Mouse (Mus musculus) layer of hippocampus, postnatal 10 days (tissue): Measurements from ENCODE around the gene Tmem136. TPM values are rescaled to one million over a fixed set of nuclear protein-coding genes. Genes with fewer than 3 reads are reported as not detected.
"Not testable (repeated sequence)": the region's sequence is repeated elsewhere in the genome, so short reads cannot be mapped to it uniquely, and the experiment has no call there.

Experiments used
- DNase-seq, 2 experiments: peaks; one replicate each; pipeline ENCODE4 v3.0.0; 2021; ENCODE audit warnings: low spot score in 2 of 2
- long read RNA-seq: library from polyadenylated mRNA; stranded (forward); transcript quantifications from one replicate; pipeline ENCODE4 v2.0.0, GENCODE M21; 2023
- total RNA-seq, 2 experiments: library from RNA; stranded (reverse); gene quantifications; 2 replicates each; pipeline ENCODE4 v1.2.3; 2021

The Tmem136 gene
- total RNA-seq: 10 to 100 TPM; 17.0 to 19.7 TPM
- long read RNA-seq, partial matches to known transcripts: 0 of 9 reads
- long read RNA-seq, other reads (novel, unspliced or antisense): 5 of 9 reads

- peak; percentile 69 to 80 for DNase-seq
Measured at GRCm38 (mm10) chr9:43116134-43116996, at the start of gene Tmem136. Tmem136 (minus strand) TSS chr9:43116570.

- no peak for DNase-seq
Measured at GRCm38 (mm10) chr9:43155960-43156359, 39.6 kb upstream of the Tmem136 start.

GRCm38 (mm10) chr9:43151779-43152178 is 35.4 kb upstream of the Tmem136 start:
- no peak for DNase-seq

GRCm38 (mm10) chr9:43150957-43151356 is 34.6 kb upstream of the Tmem136 start:
- DNase-seq: no peak

- DNase-seq: peak in 1 of 2 experiments; percentile 31
Measured at GRCm38 (mm10) chr9:43150075-43150474, 33.7 kb upstream of the Tmem136 start.

GRCm38 (mm10) chr9:43149498-43149897 is 33.1 kb upstream of the Tmem136 start:
- no peak for DNase-seq

GRCm38 (mm10) chr9:43145196-43145595 is 28.8 kb upstream of the Tmem136 start:
- no peak for DNase-seq

- no peak for DNase-seq
Measured at GRCm38 (mm10) chr9:43144206-43144810, 27.9 kb upstream of the Tmem136 start.

- DNase-seq: peak; percentile 77 to 79
Measured at GRCm38 (mm10) chr9:43141839-43142238, 25.5 kb upstream of the Tmem136 start.

- DNase-seq: no peak
Measured at GRCm38 (mm10) chr9:43133525-43133924, 17.2 kb upstream of the Tmem136 start.

GRCm38 (mm10) chr9:43132380-43132779 is 16.0 kb upstream of the Tmem136 start:
- DNase-seq: no peak

GRCm38 (mm10) chr9:43131940-43132339 is 15.6 kb upstream of the Tmem136 start:
- DNase-seq: no peak

- DNase-seq: no peak
Measured at GRCm38 (mm10) chr9:43130684-43131083, 14.3 kb upstream of the Tmem136 start.

GRCm38 (mm10) chr9:43127101-43127787 is 10.9 kb upstream of the Tmem136 start:
- DNase-seq: peak in 1 of 2 experiments; percentile 40

GRCm38 (mm10) chr9:43122379-43122778 is 6.0 kb upstream of the Tmem136 start:
- no peak for DNase-seq

- DNase-seq: not testable (repeated sequence)
Measured at GRCm38 (mm10) chr9:43121948-43122347, 5.6 kb upstream of the Tmem136 start.

- no peak for DNase-seq
Measured at GRCm38 (mm10) chr9:43116997-43117336, 597 bp upstream of the Tmem136 start.

GRCm38 (mm10) chr9:43115431-43116133 is 788 bp downstream of the Tmem136 start:
- DNase-seq: no peak

- DNase-seq: no peak
Measured at GRCm38 (mm10) chr9:43114833-43115232, 1.5 kb downstream of the Tmem136 start.

- no peak for DNase-seq
Measured at GRCm38 (mm10) chr9:43110286-43110980, 5.9 kb downstream of the Tmem136 start.

GRCm38 (mm10) chr9:43109125-43109524 is 7.2 kb downstream of the Tmem136 start:
- no peak for DNase-seq
